Mouse (Mus musculus): ENCODE results near the gene Zfp524.
"Not testable (repeated sequence)": the region's sequence is repeated elsewhere in the genome, so short reads cannot be mapped to it uniquely, and the experiment has no call there.

Zfp524 gene

GRCm38 (mm10) chr7:5014251-5015117 is at the start of gene Zfp524, which contains the start of gene Fiz1:
Gene Zfp524 (plus strand): TSS chr7:5014415.
Gene Fiz1 (minus strand): TSS chr7:5014697.
- DNase-seq (ENCODE audit: low read depth in 1 of 2, low spot score in 2 of 2) = peak; percentile 88 to 96

- no peak for DNase-seq (ENCODE audit: low read depth in 1 of 2, low spot score in 2 of 2)
Measured at GRCm38 (mm10) chr7:4964988-4965387, 49.2 kb upstream of the Zfp524 start.

GRCm38 (mm10) chr7:4971068-4971467 is 43.1 kb upstream of the Zfp524 start, which contains the start of gene Sbk3:
Gene Sbk3 (minus strand): TSS chr7:4971168.
- no peak for DNase-seq (ENCODE audit: low read depth in 1 of 2, low spot score in 2 of 2)

GRCm38 (mm10) chr7:4971710-4972109 is 42.5 kb upstream of the Zfp524 start:
- DNase-seq (ENCODE audit: low read depth in 1 of 2, low spot score in 2 of 2) = no peak

- no peak for DNase-seq (ENCODE audit: low read depth in 1 of 2, low spot score in 2 of 2)
Measured at GRCm38 (mm10) chr7:4972321-4973047, 41.7 kb upstream of the Zfp524 start.

- no peak for DNase-seq (ENCODE audit: low read depth in 1 of 2, low spot score in 2 of 2)
Measured at GRCm38 (mm10) chr7:4975455-4975854, 38.8 kb upstream of the Zfp524 start.

- no peak for DNase-seq (ENCODE audit: low read depth in 1 of 2, low spot score in 2 of 2)
Measured at GRCm38 (mm10) chr7:4976832-4977231, 37.4 kb upstream of the Zfp524 start.

- no peak for DNase-seq (ENCODE audit: low read depth in 1 of 2, low spot score in 2 of 2)
Measured at GRCm38 (mm10) chr7:4988250-4988649, 26.0 kb upstream of the Zfp524 start.

GRCm38 (mm10) chr7:4993347-4993998 is 20.7 kb upstream of the Zfp524 start:
- DNase-seq (ENCODE audit: low read depth in 1 of 2, low spot score in 2 of 2) = no peak

- DNase-seq (ENCODE audit: low read depth in 1 of 2, low spot score in 2 of 2) = no peak
Measured at GRCm38 (mm10) chr7:4993999-4994788, 20.0 kb upstream of the Zfp524 start.

- DNase-seq (ENCODE audit: low read depth in 1 of 2, low spot score in 2 of 2) = no peak
Measured at GRCm38 (mm10) chr7:4995268-4996002, 18.8 kb upstream of the Zfp524 start.

GRCm38 (mm10) chr7:4996003-4996895 is 18.0 kb upstream of the Zfp524 start, which contains the start of gene Zfp579:
Gene Zfp579 (minus strand): TSS chr7:4996158.
- DNase-seq (ENCODE audit: low read depth in 1 of 2, low spot score in 2 of 2) = peak in 1 of 2 experiments; percentile 22

GRCm38 (mm10) chr7:4996934-4997333 is 17.3 kb upstream of the Zfp524 start:
- DNase-seq (ENCODE audit: low read depth in 1 of 2, low spot score in 2 of 2) = no peak

GRCm38 (mm10) chr7:4999876-5000275 is 14.3 kb upstream of the Zfp524 start:
- DNase-seq (ENCODE audit: low read depth in 1 of 2, low spot score in 2 of 2) = no peak

GRCm38 (mm10) chr7:5002876-5003275 is 11.3 kb upstream of the Zfp524 start:
- DNase-seq (ENCODE audit: low read depth in 1 of 2, low spot score in 2 of 2) = not testable (repeated sequence)

GRCm38 (mm10) chr7:5008229-5008628 is 6.0 kb upstream of the Zfp524 start:
- DNase-seq (ENCODE audit: low read depth in 1 of 2, low spot score in 2 of 2) = no peak

GRCm38 (mm10) chr7:5012681-5013513 is 1.3 kb upstream of the Zfp524 start:
- DNase-seq (ENCODE audit: low read depth in 1 of 2, low spot score in 2 of 2) = no peak

Data from monocyte, adult 2 months (primary cell).